Mouse (Mus musculus): ENCODE results near the gene Ttyh3. TPM values are rescaled to one million over a fixed set of nuclear protein-coding genes. Genes with fewer than 3 reads are reported as not detected.

Ttyh3 gene
- total RNA-seq, 2 experiments from 2014 or later: 272 to 289 TPM

- peak; percentile 69 to 86 for DNase-seq (ENCODE audit: low spot score in 2 of 2)
- intact Hi-C loops (cut with DNase I): no loop called here
Measured at GRCm38 (mm10) chr5:140659607-140660272, 10.9 kb upstream of the Ttyh3 start.

- intact Hi-C loops (cut with DNase I): no loop called here
- no peak for DNase-seq (ENCODE audit: low spot score in 2 of 2)
Measured at GRCm38 (mm10) chr5:140654096-140654845, 5.4 kb upstream of the Ttyh3 start.

- DNase-seq (ENCODE audit: low spot score in 2 of 2): no peak
- intact Hi-C loops (cut with DNase I): no loop called here
Measured at GRCm38 (mm10) chr5:140652587-140652986, 3.8 kb upstream of the Ttyh3 start.

- no peak for DNase-seq (ENCODE audit: low spot score in 2 of 2)
- intact Hi-C loops (cut with DNase I): no loop called here
Measured at GRCm38 (mm10) chr5:140651231-140651630, 2.4 kb upstream of the Ttyh3 start.

- no peak for DNase-seq (ENCODE audit: low spot score in 2 of 2)
- intact Hi-C loops (cut with DNase I): loop anchor here (2.0 kb wide), 2 partner anchors 13 to 55 kb away; partner anchors contain the start of gene Brat1
Measured at GRCm38 (mm10) chr5:140649881-140650414, 1.1 kb upstream of the Ttyh3 start.

GRCm38 (mm10) chr5:140649101-140649667, 353 bp upstream of the Ttyh3 start:
- peak in 1 of 2 experiments; percentile 98 for DNase-seq (ENCODE audit: low spot score in 2 of 2)
- intact Hi-C loops (cut with DNase I): loop anchor here (2.0 kb wide), 2 partner anchors 14 to 56 kb away; partner anchors contain the start of gene Brat1

- intact Hi-C loops (cut with DNase I): loop anchor here (2.0 kb wide), 2 partner anchors 15 to 57 kb away; partner anchors contain the start of gene Brat1
- peak; percentile 56 to 64 for DNase-seq (ENCODE audit: low spot score in 2 of 2)
Measured at GRCm38 (mm10) chr5:140647821-140648518, 861 bp downstream of the Ttyh3 start.

GRCm38 (mm10) chr5:140647031-140647760, 1.6 kb downstream of the Ttyh3 start:
- peak; percentile 54 to 83 for DNase-seq (ENCODE audit: low spot score in 2 of 2)
- intact Hi-C loops (cut with DNase I): no loop called here

GRCm38 (mm10) chr5:140646171-140646570, 2.7 kb downstream of the Ttyh3 start:
- DNase-seq (ENCODE audit: low spot score in 2 of 2): no peak
- intact Hi-C loops (cut with DNase I): no loop called here

GRCm38 (mm10) chr5:140645454-140645853, 3.4 kb downstream of the Ttyh3 start:
- DNase-seq (ENCODE audit: low spot score in 2 of 2): no peak
- intact Hi-C loops (cut with DNase I): no loop called here

- peak in 1 of 2 experiments; percentile 33 for DNase-seq (ENCODE audit: low spot score in 2 of 2)
- intact Hi-C loops (cut with DNase I): no loop called here
Measured at GRCm38 (mm10) chr5:140644702-140645201, 4.1 kb downstream of the Ttyh3 start.

- intact Hi-C loops (cut with DNase I): no loop called here
- DNase-seq (ENCODE audit: low spot score in 2 of 2): no peak
Measured at GRCm38 (mm10) chr5:140644263-140644662, 4.6 kb downstream of the Ttyh3 start.

GRCm38 (mm10) chr5:140642076-140642475, 6.8 kb downstream of the Ttyh3 start:
- intact Hi-C loops (cut with DNase I): no loop called here
- peak in 1 of 2 experiments; percentile 49 for DNase-seq (ENCODE audit: low spot score in 2 of 2)

- intact Hi-C loops (cut with DNase I): loop anchor here (2.0 kb wide), 1 partner anchor 21 kb away; no protein-coding TSS in a partner anchor
Measured at GRCm38 (mm10) chr5:140641254-140641928, 7.4 kb downstream of the Ttyh3 start.

GRCm38 (mm10) chr5:140640812-140641211, 8.0 kb downstream of the Ttyh3 start:
- intact Hi-C loops (cut with DNase I): loop anchor here (2.0 kb wide), 1 partner anchor 20 kb away; no protein-coding TSS in a partner anchor
- no peak for DNase-seq (ENCODE audit: low spot score in 2 of 2)

More at GRCm38 (mm10) chr5:140641254-140641928, 7.4 kb downstream of the Ttyh3 start:
- no peak for DNase-seq (ENCODE audit: low spot score in 2 of 2)

GRCm38 (mm10) chr5:140639871-140640270, 9.0 kb downstream of the Ttyh3 start:
- DNase-seq (ENCODE audit: low spot score in 2 of 2): peak in 1 of 2 experiments; percentile 36
- intact Hi-C loops (cut with DNase I): loop anchor here (2.0 kb wide), 1 partner anchor 19 kb away; no protein-coding TSS in a partner anchor

GRCm38 (mm10) chr5:140639312-140639711, 9.5 kb downstream of the Ttyh3 start:
- no peak for DNase-seq (ENCODE audit: low spot score in 2 of 2)
- intact Hi-C loops (cut with DNase I): no loop called here

GRCm38 (mm10) chr5:140638484-140638883, 10.3 kb downstream of the Ttyh3 start:
- intact Hi-C loops (cut with DNase I): no loop called here
- DNase-seq (ENCODE audit: low spot score in 2 of 2): no peak

All from left cerebral cortex, postnatal 25 days (tissue).